Mouse (Mus musculus): Measurements from ENCODE around the gene Prpf31. TPM values are rescaled to one million over a fixed set of nuclear protein-coding genes. Genes with fewer than 3 reads are reported as not detected.
A peak's percentile ranks its signal among the peaks of the same experiment; 100 is the strongest.

Gene Prpf31
- polyA plus RNA-seq, 1 experiment from 2014 or later = 36.9 TPM

DNA sequence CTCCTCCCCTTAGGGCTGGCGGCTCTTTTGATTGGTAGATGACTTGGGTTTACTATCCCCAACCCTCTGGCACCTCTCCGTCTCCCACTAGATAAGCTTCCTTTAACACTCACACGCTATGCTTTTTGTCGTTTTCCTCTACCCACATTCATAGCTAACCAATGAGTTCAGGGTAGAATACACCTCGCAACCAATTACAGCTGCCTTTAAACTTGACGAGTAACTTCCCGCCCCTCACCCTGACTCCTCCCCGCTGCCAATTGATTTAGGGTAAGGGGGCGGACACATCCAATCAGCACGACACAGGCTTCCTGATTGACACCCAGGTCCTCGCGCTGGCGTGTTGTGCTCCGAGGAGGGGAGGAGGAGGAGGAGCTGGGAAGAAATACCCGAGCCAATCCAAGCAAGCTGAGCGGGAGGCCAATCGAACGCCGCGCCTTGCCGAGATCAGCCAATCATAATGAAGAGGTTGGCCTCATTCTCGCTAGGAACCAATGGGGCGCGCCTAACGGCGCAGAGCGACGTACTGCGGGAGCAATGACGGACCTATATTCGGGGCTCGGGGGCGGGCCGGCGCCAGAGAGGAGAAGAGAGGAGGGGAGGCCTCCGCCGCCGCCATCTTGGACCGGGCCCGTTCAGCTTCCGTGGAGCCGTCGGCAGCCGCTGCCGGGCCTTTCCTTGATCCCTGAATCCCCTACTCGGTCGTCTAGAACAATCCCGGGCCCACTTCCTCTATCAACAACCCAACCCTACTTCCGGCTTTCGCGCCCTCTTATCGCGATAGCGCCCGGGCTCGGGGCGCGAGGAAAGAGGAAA, 15.1 kb downstream of the Prpf31 start, which contains the start of gene Cnot3:
TSS of gene Cnot3 (plus strand) at position 597 of the 816 bp plus-strand sequence.
- H3K4me3 ChIP-seq (ENCODE audit: low read depth, low read length) = peak within 1 kb of the TSS; percentile 96
- WGBS (ENCODE audit: insufficient replicate concordance) = under 1% methylated on average over 51 of the region's 58 CpGs
- peak within 1 kb of the TSS; percentile 99 for H3K9ac ChIP-seq (ENCODE audit: low read depth, low read length)
- peak within 1 kb of the TSS; percentile 91 for H3K4me2 ChIP-seq (ENCODE audit: low read depth, low read length)
- H3K4me1 ChIP-seq (ENCODE audit: control insufficient read depth, low read depth, low read length) = peaks cover 35% of the 10 kb centered on the region
- H3K27ac ChIP-seq (ENCODE audit: low read length) = peak within 1 kb of the TSS; percentile 97
- peaks cover 11% of the 10 kb centered on the region for H3K36me3 ChIP-seq (ENCODE audit: control insufficient read depth, insufficient read depth)
- no peaks in the 10 kb centered on the region for H3K27me3 ChIP-seq (ENCODE audit: control insufficient read depth, insufficient read depth, low read depth, low read length)
- no peaks in the 10 kb centered on the region for H3K9me3 ChIP-seq (replicated peaks; ENCODE audit: control insufficient read depth, low read length)
- ATAC-seq (ENCODE audit: low read depth) = peak; percentile 95

- Histone ChIP-seq H3K4me3 (ENCODE audit: low read depth, low read length) (peak overlapping the region; percentile 96), H3K4me2 (ENCODE audit: low read depth, low read length) (peak overlapping the region; percentile 91), H3K9me3 (replicated peaks; ENCODE audit: control insufficient read depth, low read length) (no peaks in the 10 kb centered on the region), H3K4me1 (ENCODE audit: control insufficient read depth, low read depth, low read length) (peaks cover 35% of the 10 kb centered on the region), H3K9ac (ENCODE audit: low read depth, low read length) (peak overlapping the region; percentile 99), H3K36me3 (ENCODE audit: control insufficient read depth, insufficient read depth) (peaks cover 14% of the 10 kb centered on the region), H3K27ac (ENCODE audit: low read length) (peak overlapping the region; percentile 96), H3K27me3 (ENCODE audit: control insufficient read depth, insufficient read depth, low read depth, low read length) (no peaks in the 10 kb centered on the region)
- WGBS (ENCODE audit: insufficient replicate concordance) = under 1% methylated on average over 53 of the region's 58 CpGs
- no peak for ATAC-seq (ENCODE audit: low read depth)
These were observed 15.8 kb downstream of the Prpf31 start for GRCm38 (mm10) chr7:3645488-3646025.

DNA sequence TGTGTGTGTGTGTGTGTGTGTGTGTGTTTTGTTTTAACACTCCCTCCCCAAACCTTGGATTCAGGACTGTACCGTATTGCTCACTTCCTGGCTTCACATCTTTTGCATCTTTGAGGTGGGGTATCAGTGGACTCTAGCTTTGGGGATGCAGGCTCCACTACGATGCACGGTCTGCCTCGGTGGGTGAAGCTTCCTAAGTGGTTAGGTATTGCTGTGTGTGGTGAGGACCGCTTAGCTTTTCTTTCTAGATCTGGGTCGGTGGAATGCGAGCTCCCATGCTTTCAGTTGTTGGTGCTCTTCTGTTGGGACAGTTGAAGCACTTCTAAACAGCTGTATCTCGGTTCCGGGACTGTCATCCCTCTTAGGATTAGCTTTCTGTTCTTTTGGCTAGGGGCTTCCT, 16.4 kb downstream of the Prpf31 start:
- Histone ChIP-seq H3K4me1 (ENCODE audit: control insufficient read depth, low read depth, low read length) (peaks cover 35% of the 10 kb centered on the region), H3K27ac (ENCODE audit: low read length) (peak overlapping the region; percentile 96), H3K27me3 (ENCODE audit: control insufficient read depth, insufficient read depth, low read depth, low read length) (no peaks in the 10 kb centered on the region), H3K36me3 (ENCODE audit: control insufficient read depth, insufficient read depth) (peaks cover 14% of the 10 kb centered on the region), H3K9me3 (replicated peaks; ENCODE audit: control insufficient read depth, low read length) (no peaks in the 10 kb centered on the region), H3K4me3 (ENCODE audit: low read depth, low read length) (peak overlapping the region; percentile 96), H3K9ac (ENCODE audit: low read depth, low read length) (peak overlapping the region; percentile 99), H3K4me2 (ENCODE audit: low read depth, low read length) (peak overlapping the region; percentile 91)
- WGBS (ENCODE audit: insufficient replicate concordance) = 9% methylated on average over 9 of the region's 9 CpGs
- no peak for ATAC-seq (ENCODE audit: low read depth)

- Histone ChIP-seq H3K9me3 (replicated peaks; ENCODE audit: control insufficient read depth, low read length) (no peaks in the 10 kb centered on the region), H3K9ac (ENCODE audit: low read depth, low read length) (peak overlapping the region; percentile 99), H3K4me2 (ENCODE audit: low read depth, low read length) (peak overlapping the region; percentile 91), H3K4me3 (ENCODE audit: low read depth, low read length) (peak overlapping the region; percentile 96), H3K4me1 (ENCODE audit: control insufficient read depth, low read depth, low read length) (peaks cover 35% of the 10 kb centered on the region), H3K36me3 (ENCODE audit: control insufficient read depth, insufficient read depth) (peaks cover 18% of the 10 kb centered on the region), H3K27me3 (ENCODE audit: control insufficient read depth, insufficient read depth, low read depth, low read length) (no peaks in the 10 kb centered on the region), H3K27ac (ENCODE audit: low read length) (no peak overlapping the region; the same call in 1 of the 2 replicates)
- no peak for ATAC-seq (ENCODE audit: low read depth)
- 50% methylated on average over 4 of the region's 4 CpGs for WGBS (ENCODE audit: insufficient replicate concordance)
These were observed 16.9 kb downstream of the Prpf31 start for GRCm38 (mm10) chr7:3646641-3647040.

- H3K27ac ChIP-seq (ENCODE audit: low read length) = no peak overlapping the region
- H3K9me3 ChIP-seq (replicated peaks; ENCODE audit: control insufficient read depth, low read length) = no peaks in the 10 kb centered on the region
- H3K4me1 ChIP-seq (ENCODE audit: control insufficient read depth, low read depth, low read length) = no peaks in the 10 kb centered on the region
- no peak overlapping the region for H3K4me2 ChIP-seq (ENCODE audit: low read depth, low read length)
- no peaks in the 10 kb centered on the region for H3K27me3 ChIP-seq (ENCODE audit: control insufficient read depth, insufficient read depth, low read depth, low read length)
- ATAC-seq (ENCODE audit: low read depth) = no peak
- no peak overlapping the region for H3K4me3 ChIP-seq (ENCODE audit: low read depth, low read length)
- H3K36me3 ChIP-seq (ENCODE audit: control insufficient read depth, insufficient read depth) = peaks cover 92% of the 10 kb centered on the region
- WGBS (ENCODE audit: insufficient replicate concordance) = 79% methylated on average over 4 of the region's 4 CpGs
- H3K9ac ChIP-seq (ENCODE audit: low read depth, low read length) = no peak overlapping the region
These were observed 27.2 kb downstream of the Prpf31 start for GRCm38 (mm10) chr7:3656966-3657365.

- 88% methylated on average over 14 of the region's 14 CpGs for WGBS (ENCODE audit: insufficient replicate concordance)
- no peak for ATAC-seq (ENCODE audit: low read depth)
- H3K9ac ChIP-seq (ENCODE audit: low read depth, low read length) = no peak overlapping the region
- peaks cover 86% of the 10 kb centered on the region for H3K36me3 ChIP-seq (ENCODE audit: control insufficient read depth, insufficient read depth)
- H3K27ac ChIP-seq (ENCODE audit: low read length) = no peak overlapping the region
- H3K4me2 ChIP-seq (ENCODE audit: low read depth, low read length) = no peak overlapping the region
- H3K27me3 ChIP-seq (ENCODE audit: control insufficient read depth, insufficient read depth, low read depth, low read length) = no peaks in the 10 kb centered on the region
- no peak overlapping the region for H3K4me3 ChIP-seq (ENCODE audit: low read depth, low read length)
- no peaks in the 10 kb centered on the region for H3K9me3 ChIP-seq (replicated peaks; ENCODE audit: control insufficient read depth, low read length)
- H3K4me1 ChIP-seq (ENCODE audit: control insufficient read depth, low read depth, low read length) = peaks cover 5% of the 10 kb centered on the region
These were observed 28.8 kb downstream of the Prpf31 start for GRCm38 (mm10) chr7:3658578-3658977.

DNA sequence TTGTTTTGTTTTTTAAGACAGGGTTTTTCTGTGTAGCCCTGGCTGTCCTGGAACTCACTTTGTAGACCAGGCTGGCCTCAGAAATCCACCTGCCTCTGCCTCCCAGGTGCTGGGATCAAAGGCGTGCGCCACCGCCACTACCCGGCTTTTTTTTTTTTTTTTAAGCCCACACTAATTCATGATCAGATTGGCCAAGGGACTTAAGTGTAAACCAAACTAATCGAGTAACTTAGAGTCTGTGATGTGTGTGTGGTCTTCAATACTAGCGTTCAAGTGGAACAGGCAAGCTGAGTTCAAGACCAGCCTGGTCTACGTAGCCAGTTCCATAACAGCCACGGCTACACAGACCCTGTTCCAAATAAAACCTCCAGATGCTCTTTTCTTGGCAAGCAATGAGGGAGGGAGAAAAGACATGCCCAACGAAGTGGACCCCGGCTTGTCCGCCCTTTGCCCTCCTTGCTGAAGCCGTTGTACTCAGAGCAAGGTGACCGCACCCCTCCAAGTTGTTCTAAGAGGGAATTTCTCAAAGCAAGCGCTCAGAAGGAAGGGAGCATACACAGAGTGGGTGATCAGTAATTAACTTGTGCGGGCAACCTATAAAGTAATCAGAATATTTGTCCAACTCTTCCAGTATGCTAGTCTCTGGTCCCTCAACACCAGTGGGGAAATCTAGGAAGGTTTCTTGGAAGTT, 34.9 kb downstream of the Prpf31 start:
- Histone ChIP-seq H3K4me2 (ENCODE audit: low read depth, low read length) (peak overlapping the region; percentile 95), H3K27ac (ENCODE audit: low read length) (peak overlapping the region; percentile 95), H3K4me1 (ENCODE audit: control insufficient read depth, low read depth, low read length) (peaks cover 36% of the 10 kb centered on the region), H3K27me3 (ENCODE audit: control insufficient read depth, insufficient read depth, low read depth, low read length) (no peaks in the 10 kb centered on the region), H3K9me3 (replicated peaks; ENCODE audit: control insufficient read depth, low read length) (no peaks in the 10 kb centered on the region), H3K4me3 (ENCODE audit: low read depth, low read length) (peak overlapping the region; percentile 85), H3K9ac (ENCODE audit: low read depth, low read length) (peak overlapping the region; percentile 93), H3K36me3 (ENCODE audit: control insufficient read depth, insufficient read depth) (peaks cover 29% of the 10 kb centered on the region)
- WGBS (ENCODE audit: insufficient replicate concordance) = 20% methylated on average over 15 of the region's 15 CpGs
- peak; percentile 17; the same call in 1 of the 2 replicates for ATAC-seq (ENCODE audit: low read depth)

- WGBS (ENCODE audit: insufficient replicate concordance) = 3% methylated on average over 45 of the region's 45 CpGs
These were observed 35.7 kb downstream of the Prpf31 start, which contains the start of gene Leng1 for GRCm38 (mm10) chr7:3665215-3666114. Gene Leng1, minus strand, starts transcription at chr7:3665840.

More at GRCm38 (mm10) chr7:3665215-3666114, 35.7 kb downstream of the Prpf31 start, which contains the start of gene Leng1:
- Histone ChIP-seq H3K9ac (ENCODE audit: low read depth, low read length) (peak within 1 kb of the TSS; percentile 93), H3K27ac (ENCODE audit: low read length) (peak within 1 kb of the TSS; percentile 95), H3K9me3 (replicated peaks; ENCODE audit: control insufficient read depth, low read length) (no peaks in the 10 kb centered on the region), H3K4me2 (ENCODE audit: low read depth, low read length) (peak within 1 kb of the TSS; percentile 95), H3K4me3 (ENCODE audit: low read depth, low read length) (peak within 1 kb of the TSS; percentile 85), H3K4me1 (ENCODE audit: control insufficient read depth, low read depth, low read length) (peaks cover 36% of the 10 kb centered on the region), H3K27me3 (ENCODE audit: control insufficient read depth, insufficient read depth, low read depth, low read length) (no peaks in the 10 kb centered on the region), H3K36me3 (ENCODE audit: control insufficient read depth, insufficient read depth) (peaks cover 21% of the 10 kb centered on the region)
- ATAC-seq (ENCODE audit: low read depth) = peak; percentile 98

Measured in liver, embryonic 16.5 days (tissue).